Mouse (Mus musculus) embryonic fibroblast, embryonic 13.5 days (primary cell): Measurements from ENCODE around the gene Cuzd1.

Experiments
- CTCF ChIP-seq: IDR thresholded peaks from 2 replicates; pipeline ENCODE4 v1.5.1; 2011; ENCODE audit warnings: mild to moderate bottlenecking, control low read depth, low read length, moderate library complexity, borderline replicate concordance; ENCODE audit not compliant: insufficient read depth
- POLR2A ChIP-seq: IDR thresholded peaks from 2 replicates; pipeline ENCODE4 v1.6.1; 2011; ENCODE audit warnings: low read depth, mild to moderate bottlenecking, control low read depth, low read length, moderate library complexity

DNA sequence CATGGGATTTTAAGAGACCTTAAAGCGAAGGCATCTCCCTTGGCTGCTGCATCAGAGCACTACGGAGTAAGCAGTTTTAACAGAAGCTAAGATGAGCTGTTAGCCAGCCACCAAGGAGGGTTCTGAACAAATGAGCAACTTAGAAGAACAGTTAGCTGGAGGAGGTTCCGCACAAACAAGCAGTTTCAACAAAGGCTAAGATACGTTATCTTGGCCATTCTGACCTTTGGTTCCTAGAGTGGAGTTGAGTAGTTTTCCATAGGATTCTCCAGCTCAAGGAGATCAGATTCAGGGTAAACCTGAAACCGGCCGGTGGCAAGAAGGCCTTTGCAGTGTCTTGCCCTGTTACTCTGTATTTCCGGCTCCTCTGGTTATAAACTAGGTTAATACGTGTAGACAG, 42.0 kb upstream of the Cuzd1 start:
- TF ChIP-seq POLR2A (no peak), CTCF (no peak)
